Mouse (Mus musculus): Measurements from ENCODE around the gene Slc25a33. TPM values are rescaled to one million over a fixed set of nuclear protein-coding genes. Genes with fewer than 3 reads are reported as not detected.
A peak's percentile ranks its signal among the peaks of the same experiment; 100 is the strongest.

Gene Slc25a33
- total RNA-seq, 2 experiments from 2014 or later = 33.6 to 38.2 TPM

GRCm38 (mm10) chr4:149711955-149712354 is 62.1 kb downstream of the Slc25a33 start:
- intact Hi-C loops (cut with DNase I) = loop anchor here (5.0 kb wide), 1 partner anchor 60 kb away; no protein-coding TSS in a partner anchor
- no peak for DNase-seq (ENCODE audit: low spot score in 2 of 2)

- intact Hi-C loops (cut with DNase I) = loop anchor here (5.0 kb wide), 1 partner anchor 59 kb away; no protein-coding TSS in a partner anchor
Observed at GRCm38 (mm10) chr4:149711485-149711884, 62.6 kb downstream of the Slc25a33 start.

GRCm38 (mm10) chr4:149710510-149710909 is 63.6 kb downstream of the Slc25a33 start:
- DNase-seq (ENCODE audit: low spot score in 2 of 2) = peak; percentile 68 to 79
- intact Hi-C loops (cut with DNase I) = loop anchor here (5.0 kb wide), 1 partner anchor 58 kb away; no protein-coding TSS in a partner anchor

More at GRCm38 (mm10) chr4:149711485-149711884, 62.6 kb downstream of the Slc25a33 start:
- no peak for DNase-seq (ENCODE audit: low spot score in 2 of 2)

- intact Hi-C loops (cut with DNase I) = no loop called here
- no peak for DNase-seq (ENCODE audit: low spot score in 2 of 2)
Observed at GRCm38 (mm10) chr4:149705941-149706340, 68.1 kb downstream of the Slc25a33 start.

GRCm38 (mm10) chr4:149705298-149705697 is 68.8 kb downstream of the Slc25a33 start:
- no peak for DNase-seq (ENCODE audit: low spot score in 2 of 2)
- intact Hi-C loops (cut with DNase I) = no loop called here

- intact Hi-C loops (cut with DNase I) = no loop called here
- DNase-seq (ENCODE audit: low spot score in 2 of 2) = no peak
Observed at GRCm38 (mm10) chr4:149702210-149702979, 71.7 kb downstream of the Slc25a33 start, which contains the start of gene Pik3cd. Gene Pik3cd (minus strand): TSS chr4:149702571.

- DNase-seq (ENCODE audit: low spot score in 2 of 2) = peak; percentile 47 to 55
- intact Hi-C loops (cut with DNase I) = no loop called here
Observed at GRCm38 (mm10) chr4:149701426-149702209, 72.5 kb downstream of the Slc25a33 start.

GRCm38 (mm10) chr4:149699953-149700352 is 74.1 kb downstream of the Slc25a33 start:
- intact Hi-C loops (cut with DNase I) = no loop called here
- DNase-seq (ENCODE audit: low spot score in 2 of 2) = no peak

- peak in 1 of 2 experiments; percentile 35 for DNase-seq (ENCODE audit: low spot score in 2 of 2)
- intact Hi-C loops (cut with DNase I) = no loop called here
Observed at GRCm38 (mm10) chr4:149698197-149698821, 75.8 kb downstream of the Slc25a33 start.

- intact Hi-C loops (cut with DNase I) = no loop called here
- DNase-seq (ENCODE audit: low spot score in 2 of 2) = no peak
Observed at GRCm38 (mm10) chr4:149697506-149698196, 76.4 kb downstream of the Slc25a33 start.

- intact Hi-C loops (cut with DNase I) = no loop called here
- DNase-seq (ENCODE audit: low spot score in 2 of 2) = no peak
Observed at GRCm38 (mm10) chr4:149696189-149696971, 77.7 kb downstream of the Slc25a33 start.

Small RNAs within 50 kb of the gene (microRNA-seq; reads per million reads assigned to microRNA genes)
- 0 reads per million in 2 experiments for gene Gm47301

Other genes with a start within 250 kb of the Slc25a33 start
- 1,000 to 10,000 TPM; 1,335 to 1,338 TPM for gene Clstn1, start 187.8 kb downstream of the Slc25a33 start, total RNA-seq (2021)
- gene Pik3cd, start 71.7 kb downstream of the Slc25a33 start, total RNA-seq (2021) = 10 to 100 TPM; 21.2 to 25.0 TPM
- 10 to 100 TPM; 63.9 to 66.8 TPM for gene Tmem201, start 36.2 kb downstream of the Slc25a33 start, total RNA-seq (2021)
- gene Spsb1, start 180.8 kb upstream of the Slc25a33 start, total RNA-seq (2021) = 10 to 100 TPM; 17.7 to 19.6 TPM
- gene H6pd, start 234.7 kb upstream of the Slc25a33 start, total RNA-seq (2021) = 10 to 100 TPM; 11.4 to 14.2 TPM